Mouse (Mus musculus) heart, adult 2 months (tissue): Measurements from ENCODE around the gene P2ry6.

Experiments
- CTCF ChIP-seq: fragments of 200-600 bp; IDR thresholded peaks from 2 replicates; pipeline ENCODE4 v1.8.1; 2022; ENCODE audit warnings: antibody characterized with exemption, mild to moderate bottlenecking, moderate library complexity
- EP300 ChIP-seq: fragments of 200-500 bp; IDR thresholded peaks from 2 replicates; pipeline ENCODE4 v1.6.1; 2011; ENCODE audit warnings: low read depth, low read length, control low read depth; ENCODE audit not compliant: insufficient read depth
- POLR2A ChIP-seq: fragments of 200-500 bp; IDR thresholded peaks from 2 replicates; pipeline ENCODE4 v1.6.1; 2011; ENCODE audit warnings: mild to moderate bottlenecking, low read depth, low read length, control low read depth; ENCODE audit not compliant: insufficient read depth

DNA sequence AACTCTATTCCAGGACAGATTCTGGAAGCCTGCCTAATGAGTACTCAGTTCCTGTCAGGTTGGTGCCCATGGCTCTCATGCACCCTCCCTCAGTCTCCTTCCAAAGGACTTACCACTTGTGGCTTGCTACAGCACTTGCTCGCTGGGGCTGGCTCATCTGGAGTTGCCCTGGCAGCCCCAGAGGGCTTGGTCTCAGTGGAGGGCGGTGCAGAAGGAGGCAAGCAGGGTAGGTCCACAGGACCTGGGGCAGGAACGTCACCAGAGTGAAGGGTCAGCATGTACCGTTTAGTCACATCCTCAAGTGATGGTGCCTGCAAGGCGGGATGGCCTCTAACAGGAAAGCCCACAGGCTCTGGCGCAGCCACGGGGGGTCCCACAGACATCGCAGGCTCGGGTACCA is 46.0 kb downstream of the P2ry6 start:
- TF ChIP-seq POLR2A, result no peak
- no peak for TF ChIP-seq CTCF
- no peak for TF ChIP-seq EP300
